Mouse (Mus musculus) fibroblast of lung, adult 2 months (primary cell): Measurements from ENCODE around the gene Lrrc8b.

Source experiments
- DNase-seq: peaks from one replicate; pipeline ENCODE4 v3.0.0-alpha.2; 2011; ENCODE audit warnings: low read depth

Gene Lrrc8b

DNA sequence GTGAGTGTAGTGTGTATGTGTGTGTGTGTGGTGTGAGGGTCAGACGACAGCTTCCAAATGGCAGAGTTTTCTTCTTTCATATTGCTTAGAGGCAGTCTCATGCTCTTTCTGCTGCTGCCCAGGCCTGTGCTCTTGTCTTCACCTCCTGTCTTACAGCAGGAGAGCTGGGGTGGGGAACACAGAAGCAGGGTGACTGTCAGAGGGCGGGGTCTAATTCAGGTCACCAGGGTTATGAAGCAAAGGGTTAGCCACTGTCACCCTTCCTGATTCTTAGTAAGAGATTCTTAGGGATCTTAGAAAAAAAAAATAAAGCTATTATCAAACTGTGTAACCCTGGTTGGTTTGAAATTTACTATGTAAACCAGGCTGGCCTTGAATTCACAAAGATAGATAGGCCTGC is 10.0 kb downstream of the Lrrc8b start:
- DNase-seq: no peak

DNA sequence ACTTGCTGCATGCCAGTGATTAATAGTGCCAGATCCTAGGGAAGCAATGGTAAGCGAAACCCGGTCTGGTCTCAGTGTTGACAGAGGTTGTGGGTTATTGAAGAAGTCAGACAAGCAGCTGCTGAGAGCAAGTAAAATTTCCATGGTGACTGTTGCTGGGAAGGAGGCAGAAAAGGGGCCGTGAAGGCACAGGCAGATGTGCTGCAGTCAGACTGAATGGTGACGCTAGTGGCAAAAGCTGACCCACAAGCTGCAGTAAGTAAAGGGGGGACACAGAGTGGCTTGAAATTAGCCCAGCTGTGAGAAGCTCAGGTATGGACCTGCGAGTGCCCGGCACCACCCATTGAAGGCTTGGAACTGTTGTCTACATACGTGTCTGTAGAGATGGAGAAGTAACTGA is 11.8 kb downstream of the Lrrc8b start:
- DNase-seq: no peak

DNA sequence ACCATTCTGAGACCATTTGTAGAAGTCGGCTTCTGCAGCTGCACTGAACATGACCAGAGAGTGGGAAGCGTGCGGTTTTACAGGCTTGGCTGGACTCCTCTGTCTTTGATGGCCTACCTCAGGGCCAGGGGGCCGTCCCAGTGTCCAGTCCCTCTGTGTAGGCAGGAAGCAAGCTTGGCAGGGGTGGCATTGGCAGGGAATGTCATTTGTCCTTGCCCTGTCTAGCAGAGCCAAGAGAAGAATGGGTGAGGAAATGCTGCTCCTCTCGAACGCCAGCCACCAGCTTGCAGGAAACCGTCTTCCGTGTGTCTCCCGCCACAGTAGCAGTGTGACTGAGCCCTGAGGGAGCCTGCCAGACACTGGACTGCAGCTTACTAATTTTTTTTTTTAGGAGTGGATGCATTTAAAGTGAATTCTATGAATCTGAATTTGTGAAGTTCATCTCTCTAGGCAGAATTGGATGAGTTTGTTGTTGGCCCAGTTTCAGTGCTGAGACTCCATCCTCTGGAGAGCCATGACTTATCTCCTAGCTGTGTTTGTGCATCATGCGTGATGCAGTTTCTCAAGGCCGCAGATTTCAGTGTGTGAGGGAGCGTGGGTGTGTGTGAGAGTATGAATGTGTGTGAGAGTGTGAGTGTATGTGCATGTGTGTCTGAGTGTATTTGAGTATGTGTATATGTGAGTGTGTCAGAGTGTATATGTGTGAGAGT is 12.8 kb downstream of the Lrrc8b start:
- no peak for DNase-seq

DNA sequence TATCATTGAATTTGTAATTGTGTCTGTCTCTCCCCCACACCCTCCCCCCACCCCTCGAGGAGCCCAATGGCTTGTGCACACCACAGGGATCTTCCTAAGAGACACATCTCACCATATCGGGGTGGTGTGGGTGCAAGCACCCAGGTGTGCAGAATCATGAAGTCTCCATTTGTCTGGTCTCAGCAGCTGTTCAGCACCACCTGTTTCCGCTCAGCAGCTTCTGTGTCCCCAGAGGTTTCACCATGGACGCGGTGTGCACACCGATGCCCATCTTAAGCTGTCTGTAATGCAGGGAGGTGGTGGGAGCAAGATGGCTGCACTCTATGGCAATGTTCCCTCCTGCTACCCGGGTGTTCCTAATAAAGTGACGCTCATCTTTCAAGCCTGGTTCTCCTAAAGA is 14.6 kb downstream of the Lrrc8b start:
- DNase-seq: no peak

DNA sequence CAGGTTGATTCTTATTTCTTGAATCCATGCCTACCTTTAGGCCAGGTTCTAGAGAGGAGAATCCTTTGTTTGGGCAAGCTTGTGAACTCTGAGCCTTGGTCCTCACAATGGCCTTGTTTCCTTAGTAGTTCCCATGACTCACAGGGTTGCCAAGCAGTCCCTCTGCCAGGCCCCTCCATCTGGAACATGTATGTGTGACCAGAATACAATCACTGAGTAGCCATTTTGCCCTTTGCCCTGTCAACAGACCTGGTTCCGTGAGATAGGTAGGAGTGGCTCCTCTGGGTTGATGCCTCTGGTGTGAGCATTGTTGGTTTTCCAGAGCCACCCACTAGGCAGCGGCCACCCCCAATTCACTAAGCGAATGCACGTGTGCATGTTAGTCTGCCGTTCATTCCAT is 24.0 kb downstream of the Lrrc8b start:
- no peak for DNase-seq

DNA sequence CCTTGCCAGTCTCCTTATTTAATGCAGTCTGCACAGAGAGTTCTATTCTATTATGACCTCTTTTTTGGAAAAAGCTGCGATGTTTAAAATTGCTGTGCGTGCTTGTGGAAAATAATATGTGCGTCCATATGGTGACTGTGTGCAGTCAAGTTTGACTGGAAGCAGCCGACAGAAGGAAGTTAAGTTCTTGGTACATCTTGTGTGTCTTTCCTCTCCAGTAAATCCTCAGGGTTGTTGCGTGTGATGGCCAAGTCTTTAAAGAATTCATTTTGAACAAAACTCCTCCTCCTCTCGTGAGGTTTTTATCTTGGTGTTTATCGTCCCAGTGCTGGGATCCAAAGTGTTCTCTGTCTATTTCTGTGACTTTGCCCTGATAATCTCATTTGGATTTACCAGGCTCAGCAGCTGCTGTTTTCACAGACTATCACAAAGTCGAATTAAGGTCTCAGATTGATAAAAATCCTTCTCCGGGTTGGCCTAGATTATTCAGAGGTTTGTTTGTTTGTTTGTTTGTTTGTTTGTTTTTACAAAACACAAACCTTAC is 25.5 kb downstream of the Lrrc8b start:
- DNase-seq: no peak

DNA sequence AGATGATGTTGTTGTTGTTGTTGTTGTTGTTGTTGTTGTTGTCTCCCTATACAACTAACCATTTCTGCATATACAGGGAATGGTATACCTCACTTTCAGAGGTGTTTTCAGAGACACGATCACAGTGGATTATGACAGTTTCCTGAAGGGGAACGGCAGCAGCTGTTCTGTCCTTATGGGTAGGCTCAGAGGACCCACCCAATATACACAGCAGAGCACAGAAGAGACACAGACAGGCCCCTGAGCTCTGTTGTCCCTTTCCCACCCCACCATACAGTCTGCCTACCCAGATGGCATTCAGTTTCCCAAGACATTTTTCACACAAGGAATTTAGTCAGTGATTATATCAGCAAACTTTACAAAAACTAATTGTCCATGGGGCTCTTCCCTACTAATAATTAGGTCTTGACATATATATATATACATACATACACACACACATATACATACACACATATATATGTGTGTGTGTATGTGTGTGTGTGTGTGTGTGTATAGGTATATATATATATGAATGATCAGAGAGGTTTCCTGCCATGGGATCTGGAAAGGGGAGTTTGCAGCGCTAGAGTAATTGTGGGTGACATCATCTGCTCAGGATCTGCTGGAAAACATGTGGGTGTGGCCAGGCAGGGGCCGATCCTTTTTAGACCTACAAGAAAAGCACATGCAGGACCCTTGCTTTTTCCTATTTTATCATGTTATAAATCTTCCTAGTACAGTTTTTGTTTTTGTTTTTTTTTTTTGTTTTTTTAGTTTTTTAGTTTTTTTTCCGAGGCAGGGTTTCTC is 26.8 kb downstream of the Lrrc8b start:
- DNase-seq: no peak

DNA sequence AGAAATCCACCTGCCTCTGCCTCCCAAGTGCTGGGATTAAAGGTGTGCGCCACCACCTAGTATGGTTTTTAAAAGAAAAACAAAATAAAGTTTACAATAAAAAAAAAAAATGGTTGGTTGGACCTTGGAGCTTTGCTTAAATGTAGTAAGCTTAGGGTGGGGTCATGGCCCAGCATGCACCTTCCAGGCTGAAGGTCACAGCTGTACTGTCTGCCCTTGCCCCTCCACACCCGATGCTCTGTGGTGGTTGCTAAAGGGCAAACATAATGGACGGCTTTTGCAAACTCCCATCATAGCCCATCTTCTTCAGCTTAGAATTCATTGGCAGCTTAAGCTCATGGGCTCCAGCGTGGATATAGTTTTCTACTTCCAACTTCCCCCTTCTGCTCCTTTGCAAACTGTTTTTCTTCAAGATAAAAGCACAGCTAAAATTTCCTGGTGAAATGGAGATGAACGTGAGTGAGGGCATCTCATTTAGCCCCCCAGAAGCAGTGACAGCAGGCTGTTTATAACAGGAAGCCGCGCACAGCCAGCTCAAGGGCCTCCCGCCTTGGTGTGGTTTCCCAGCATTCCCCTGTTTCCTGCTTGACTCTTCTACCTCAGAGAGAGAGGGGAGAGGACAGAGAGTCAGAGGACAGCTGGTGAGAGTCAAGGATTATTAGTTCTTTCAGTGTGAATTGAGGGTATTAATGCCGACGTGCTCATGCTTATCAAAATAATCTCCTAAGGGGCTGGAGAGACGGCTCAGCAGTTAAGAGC is 27.7 kb downstream of the Lrrc8b start:
- DNase-seq: no peak

DNA sequence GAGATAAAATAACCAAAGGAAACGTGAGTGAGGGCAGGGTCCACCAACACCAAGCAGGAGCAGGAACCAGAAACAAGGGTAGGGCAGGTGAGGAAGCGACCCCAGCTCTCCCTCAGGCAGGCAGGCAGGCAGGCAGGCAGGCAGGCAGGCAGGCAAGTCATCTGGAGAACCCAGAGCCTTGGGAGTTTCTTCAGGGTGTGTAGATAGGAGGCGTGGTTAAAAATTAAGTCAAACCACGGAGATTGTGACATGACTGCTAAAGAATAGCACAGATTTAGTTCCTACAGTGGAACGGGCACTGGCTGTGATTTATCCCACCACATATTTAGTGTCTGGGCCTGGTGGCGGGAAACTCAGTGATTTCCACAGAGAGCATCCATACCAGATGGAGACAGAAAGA is 30.1 kb downstream of the Lrrc8b start:
- no peak for DNase-seq

DNA sequence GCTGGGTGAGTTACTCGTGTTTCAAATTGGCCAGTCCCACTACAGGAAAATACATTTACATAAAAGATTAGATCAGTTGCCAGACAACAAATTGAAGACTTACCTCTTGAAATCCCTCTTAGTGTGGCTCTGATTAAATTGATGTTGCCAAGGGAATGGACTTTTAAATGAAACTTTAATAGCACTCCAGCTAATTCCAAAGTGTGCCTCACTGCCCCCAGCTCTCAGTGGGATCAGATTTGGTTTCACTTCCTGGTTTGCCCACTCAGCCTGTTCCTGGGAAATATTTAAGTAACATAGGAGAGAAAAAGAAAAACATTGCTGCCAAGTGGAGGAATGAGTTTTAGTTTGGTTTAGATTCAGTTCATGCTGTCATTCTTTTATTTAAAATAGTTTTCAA is 38.5 kb downstream of the Lrrc8b start:
- DNase-seq: no peak

DNA sequence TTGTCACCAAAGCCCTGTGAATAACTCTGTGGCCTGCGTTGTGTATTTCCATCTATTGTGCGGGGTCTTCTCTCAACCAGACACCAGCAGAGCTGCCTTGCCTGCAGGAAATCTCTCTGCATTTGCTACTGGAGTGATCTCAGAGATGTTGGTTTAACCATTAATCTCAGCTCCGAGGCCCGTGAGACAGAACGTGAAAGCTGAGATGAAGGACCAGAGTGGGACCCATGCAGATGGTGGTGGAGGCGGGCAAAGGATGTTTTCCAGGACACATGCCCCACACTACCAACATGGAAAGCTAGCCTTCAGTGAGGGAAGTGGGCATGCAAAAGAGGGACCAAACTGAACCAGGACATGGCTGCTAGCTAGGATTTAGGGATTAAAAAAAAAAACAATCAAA is 43.5 kb downstream of the Lrrc8b start:
- no peak for DNase-seq

DNA sequence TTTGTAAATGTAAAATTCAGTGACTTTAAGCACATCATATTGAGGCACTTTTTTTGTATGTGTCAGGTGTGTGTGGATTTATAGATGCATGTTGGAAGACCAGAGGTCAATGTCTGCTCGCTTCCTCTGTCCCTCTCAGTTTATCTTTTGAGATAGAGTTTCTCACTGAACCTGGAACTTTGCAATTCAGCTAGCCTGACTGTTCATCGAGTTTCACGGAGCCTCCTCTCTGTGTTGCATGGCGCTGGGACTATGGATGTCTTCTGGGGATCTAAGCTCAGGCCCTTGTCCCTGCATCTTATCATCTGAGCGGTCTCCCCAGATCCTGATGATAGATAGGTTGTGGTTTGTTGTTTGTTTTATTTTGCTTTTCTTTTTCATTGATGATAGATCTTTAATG is 45.0 kb downstream of the Lrrc8b start:
- no peak for DNase-seq

DNA sequence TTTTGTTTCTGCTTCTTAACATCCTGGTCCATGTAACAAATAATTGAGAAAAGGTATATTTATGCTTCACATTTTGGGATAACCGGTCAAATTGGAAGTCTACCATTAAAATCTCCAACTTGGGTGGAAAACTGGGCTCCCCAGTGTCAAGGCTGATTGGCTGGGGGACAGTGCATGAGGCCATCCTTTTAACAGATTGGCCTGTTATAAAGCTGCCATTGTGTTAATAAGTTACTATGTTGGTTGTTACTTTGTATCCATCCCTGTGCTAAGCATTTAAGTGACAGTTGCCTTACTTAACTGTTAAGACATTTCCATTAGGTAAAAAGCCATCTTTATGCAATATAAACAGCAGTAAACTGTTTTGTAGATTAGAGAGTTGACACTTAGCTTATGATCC is 45.5 kb downstream of the Lrrc8b start:
- no peak for DNase-seq

DNA sequence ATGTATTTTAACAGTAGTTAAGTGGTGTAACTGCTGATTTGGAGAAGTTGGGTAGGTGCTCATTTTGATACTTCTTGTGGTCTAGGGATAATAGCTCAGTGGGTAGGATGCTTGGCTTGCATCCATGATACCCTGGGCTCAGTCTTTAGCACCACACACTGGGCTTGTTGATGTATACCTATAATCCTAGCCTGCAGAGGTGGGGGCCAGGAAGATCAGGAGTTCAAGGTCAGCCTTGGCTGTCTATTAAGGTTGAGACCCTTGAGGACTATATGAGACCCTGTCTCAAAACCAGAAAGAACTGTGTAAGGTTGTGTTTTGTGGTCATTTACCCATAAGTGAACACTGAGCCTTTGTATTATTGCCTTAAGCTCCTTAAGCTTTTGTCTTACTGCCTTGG is 49.1 kb downstream of the Lrrc8b start:
- no peak for DNase-seq

DNA sequence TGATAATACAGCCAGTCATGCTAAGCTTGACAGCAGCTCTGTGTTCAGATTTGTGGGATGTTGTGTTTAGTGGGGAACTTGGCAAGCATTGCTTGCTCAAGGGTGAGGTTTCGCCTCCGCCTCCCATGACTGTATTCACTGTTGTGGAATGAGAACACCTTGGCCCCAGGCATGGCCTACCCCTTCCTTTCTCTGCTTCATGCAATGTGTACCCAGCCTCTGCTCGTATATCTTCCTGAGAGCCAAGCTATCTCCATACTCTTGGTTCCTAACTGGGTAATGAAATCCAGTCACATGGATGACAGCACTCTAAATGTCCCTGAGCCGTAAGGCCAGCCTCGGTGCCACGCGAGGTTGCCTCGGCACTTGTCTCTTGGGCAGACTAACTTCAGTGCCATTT is 50.0 kb downstream of the Lrrc8b start:
- no peak for DNase-seq

DNA sequence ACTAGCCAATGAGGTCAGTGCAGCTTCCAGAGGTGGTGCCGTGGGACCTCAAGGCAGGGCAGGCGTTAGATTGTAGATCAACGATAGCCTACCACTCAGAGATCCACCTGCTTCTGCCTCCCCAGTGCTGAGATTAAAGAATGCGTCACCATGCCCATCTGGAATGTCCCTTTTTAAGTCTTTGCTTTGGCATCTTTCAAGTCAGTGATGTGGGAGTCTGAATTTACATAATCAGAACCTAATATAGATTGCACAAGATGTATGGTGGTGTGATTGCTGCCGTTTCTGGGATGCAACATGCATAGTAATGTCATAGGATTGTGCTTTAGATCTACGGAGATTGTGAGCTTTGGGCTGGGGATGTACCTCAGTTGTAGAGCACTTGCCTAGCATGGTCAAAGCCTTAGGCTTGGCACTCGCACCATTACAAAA is 50.9 kb downstream of the Lrrc8b start:
- DNase-seq: no peak

DNA sequence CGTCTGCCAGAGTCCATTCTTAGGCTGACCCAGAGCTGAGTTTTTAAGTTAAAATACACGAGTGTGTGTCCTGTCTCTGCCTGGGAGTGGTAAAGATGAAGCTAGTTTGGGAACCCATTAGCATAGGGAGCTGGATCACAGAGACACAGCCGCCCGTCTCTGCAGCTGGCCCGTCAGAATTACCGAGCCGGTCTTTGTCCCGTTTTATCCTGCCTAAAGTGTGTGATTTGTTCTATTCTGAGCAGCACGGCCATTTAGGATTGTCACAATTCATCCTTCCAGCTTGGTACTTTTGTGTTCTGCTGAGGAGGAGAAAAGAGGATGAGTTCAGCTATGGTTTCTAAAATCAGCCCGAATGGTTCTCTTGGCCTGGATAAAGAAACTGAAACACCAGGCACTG is 51.7 kb downstream of the Lrrc8b start:
- no peak for DNase-seq

DNA sequence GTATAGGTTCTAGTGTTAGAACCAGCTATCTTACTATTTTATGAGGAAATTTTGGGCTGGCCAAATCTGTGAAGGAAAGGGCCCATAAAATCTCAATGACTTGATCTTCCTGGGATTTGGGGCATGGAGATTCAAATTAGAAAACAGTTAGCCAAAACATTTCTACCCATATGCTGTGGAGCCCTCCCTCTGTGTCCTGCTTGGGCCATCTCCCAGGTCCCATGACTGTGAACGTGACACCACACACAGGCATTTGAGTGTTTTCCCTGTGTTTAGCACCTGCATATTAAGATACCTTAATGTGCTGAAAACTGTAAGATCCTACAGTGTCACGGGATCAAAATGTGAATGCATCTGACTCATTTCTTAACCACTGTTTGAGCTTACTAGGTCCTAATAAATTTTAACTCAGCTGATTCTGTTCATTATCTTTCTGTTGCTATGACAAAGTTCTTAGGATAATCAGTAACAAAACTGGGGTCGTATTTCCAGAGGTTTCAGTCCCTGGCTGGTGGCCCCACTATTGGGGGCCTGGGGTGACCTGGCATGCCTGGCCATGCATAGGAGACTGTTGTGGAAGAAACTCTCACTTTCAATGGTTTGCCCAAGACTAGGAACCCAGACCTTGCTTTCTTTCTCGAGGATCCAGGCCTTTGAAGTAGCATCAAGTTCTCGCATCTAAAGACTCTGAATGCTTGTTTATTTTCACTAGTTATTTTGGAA is 57.6 kb downstream of the Lrrc8b start:
- DNase-seq: no peak

DNA sequence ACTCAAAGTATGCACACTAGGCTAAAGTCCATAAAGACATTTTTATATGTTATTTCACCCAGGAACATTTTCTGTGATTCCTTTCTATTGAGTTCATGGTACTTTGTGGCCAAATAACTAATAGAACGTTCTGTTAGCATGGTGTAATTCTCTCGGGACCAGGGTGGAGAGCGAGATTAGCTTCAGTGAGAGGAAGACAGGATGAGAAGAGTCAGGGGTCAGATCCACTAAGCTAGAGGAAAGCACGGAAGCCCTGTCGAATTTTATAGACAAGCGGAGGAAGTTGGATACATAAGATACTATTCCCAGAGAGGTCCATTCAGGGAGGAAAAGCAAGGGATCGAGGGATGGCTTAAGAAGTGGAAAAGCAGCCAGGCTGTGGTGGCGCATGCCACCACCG is 62.0 kb downstream of the Lrrc8b start:
- no peak for DNase-seq

DNA sequence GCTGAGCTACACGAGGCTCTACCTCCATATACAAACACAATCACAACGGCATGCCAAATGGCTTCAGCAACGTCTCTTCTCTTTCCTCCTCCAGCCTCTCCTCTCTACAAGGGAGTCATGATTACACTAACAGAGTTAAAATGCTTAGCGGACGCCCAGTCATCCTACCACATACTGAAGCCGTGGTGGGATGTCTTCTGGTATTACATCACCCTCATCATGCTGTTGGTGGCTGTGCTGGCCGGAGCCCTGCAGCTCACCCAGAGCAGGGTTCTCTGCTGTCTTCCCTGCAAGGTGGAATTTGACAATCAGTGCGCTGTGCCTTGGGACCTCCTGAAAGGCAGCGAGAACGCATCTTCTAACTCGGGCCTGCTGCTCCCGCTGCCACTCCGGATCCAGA is 64.1 kb downstream of the Lrrc8b start:
- DNase-seq: no peak

DNA sequence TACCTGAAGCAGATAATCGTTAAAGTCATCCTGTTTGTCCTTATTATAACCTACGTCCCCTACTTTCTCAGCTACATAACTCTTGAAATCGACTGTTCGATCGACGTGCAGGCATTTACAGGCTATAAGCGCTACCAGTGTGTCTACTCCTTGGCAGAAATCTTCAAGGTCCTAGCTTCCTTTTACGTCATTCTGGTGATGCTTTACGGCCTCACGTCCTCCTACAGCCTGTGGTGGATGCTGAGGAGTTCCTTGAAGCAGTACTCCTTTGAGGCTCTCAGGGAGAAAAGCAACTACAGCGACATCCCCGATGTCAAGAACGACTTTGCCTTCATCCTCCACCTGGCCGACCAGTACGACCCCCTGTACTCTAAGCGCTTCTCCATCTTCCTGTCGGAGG is 65.0 kb downstream of the Lrrc8b start:
- no peak for DNase-seq

DNA sequence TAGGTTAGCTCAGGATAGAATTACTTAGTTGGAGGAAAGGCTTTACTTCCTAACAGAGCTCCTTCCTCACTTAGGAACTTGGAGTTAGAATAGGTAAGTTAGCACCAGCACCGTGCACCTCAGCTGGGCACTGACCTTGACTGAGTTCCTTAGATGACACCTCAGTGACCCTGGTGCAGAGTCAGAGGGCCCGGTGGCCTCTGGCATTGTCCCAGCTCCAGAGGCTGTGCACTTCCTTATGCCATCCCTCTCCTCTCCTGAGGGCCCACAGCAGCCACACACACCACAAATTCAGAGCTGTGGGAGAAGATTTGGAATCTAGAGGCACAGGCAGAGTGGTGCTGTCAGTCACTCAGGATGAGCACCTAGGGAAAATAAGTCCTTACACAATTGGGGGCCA is 68.1 kb downstream of the Lrrc8b start:
- DNase-seq: no peak
